Mouse (Mus musculus): ENCODE results near the gene Ttc8.

GRCm38 (mm10) chr12:98884515-98884914 is 35.9 kb upstream of the Ttc8 start:
- TF ChIP-seq CTCF (IDR thresholded peaks at IDR 0.05; ENCODE audit: extremely low read depth, insufficient read depth, insufficient read length, insufficient replicate concordance) (no peak), POLR2A (IDR thresholded peaks at IDR 0.05; ENCODE audit: low read depth, low read length) (no peak)

All from spleen, adult 2 months (tissue).